Mouse (Mus musculus) midbrain, embryonic 14.5 days (tissue): Measurements from ENCODE around the gene Cul3. TPM values are rescaled to one million over a fixed set of nuclear protein-coding genes. Genes with fewer than 3 reads are reported as not detected.
A peak's percentile ranks its signal among the peaks of the same experiment; 100 is the strongest.

ENCODE experiments used
- ATAC-seq: fragments of 200-750 bp; cut with Nextera tagmentation; 2 replicates; pipeline ENCODE4 v1.8.0; 2017; ENCODE audit warnings: moderate number of reproducible peaks, moderate library complexity; ENCODE audit not compliant: low FRiP score, low TSS enrichment
- DNase-seq: peaks from one replicate; pipeline ENCODE4 v3.0.0-alpha.2; 2015
- H3K27ac ChIP-seq: fragments of 300-500 bp; sonication (generic); replicated peaks from 2 replicates; pipeline ENCODE4 v1.5.1; 2014; ENCODE audit warnings: mild to moderate bottlenecking, low read depth, low read length, moderate library complexity
- H3K27me3 ChIP-seq: fragments of 300-500 bp; sonication (generic); 2 replicates; pipeline ENCODE4 v1.6.1; 2014; ENCODE audit warnings: low read length, control low read depth, mixed read lengths; ENCODE audit not compliant: control insufficient read depth, insufficient read depth
- H3K36me3 ChIP-seq: fragments of 300-500 bp; sonication (generic); 2 replicates; pipeline ENCODE4 v1.6.1; 2014; ENCODE audit warnings: low read length, control low read depth; ENCODE audit not compliant: control insufficient read depth, insufficient read depth
- H3K4me1 ChIP-seq: fragments of 300-500 bp; sonication (generic); 2 replicates; pipeline ENCODE4 v1.6.1; 2014; ENCODE audit warnings: mild to moderate bottlenecking, antibody characterized with exemption, low read length, control low read depth; ENCODE audit not compliant: control insufficient read depth, insufficient read depth
- H3K4me2 ChIP-seq: fragments of 300-500 bp; sonication (generic); 2 replicates; pipeline ENCODE4 v1.6.1; 2014; ENCODE audit warnings: mild to moderate bottlenecking, low read length, moderate library complexity
- H3K4me3 ChIP-seq: fragments of 300-500 bp; sonication (generic); replicated peaks from 2 replicates; pipeline ENCODE4 v1.5.1; 2014; ENCODE audit warnings: low read depth, low read length
- H3K9ac ChIP-seq: fragments of 300-500 bp; sonication (generic); replicated peaks from 2 replicates; pipeline ENCODE4 v1.6.1; 2014; ENCODE audit warnings: mild to moderate bottlenecking, low read length, moderate library complexity
- H3K9me3 ChIP-seq: fragments of 300-500 bp; sonication (generic); 2 replicates; pipeline ENCODE4 v1.6.1; 2016; ENCODE audit warnings: low read length, control low read depth, mixed read lengths; ENCODE audit not compliant: control insufficient read depth
- WGBS: fragments of 180-500 bp; shearing (Covaris S2); extraction: QIAGEN DNeasy Blood & Tissue Kit; methylation state at CpG from one replicate; pipeline ENCODE4 v1.1.7; 2014; 5-methylcytosine and 5-hydroxymethylcytosine counted together
- polyA plus RNA-seq: library from polyadenylated mRNA; unstranded; fragments of >200 nt; fragmentation: Nextera tagmentation; extraction: Ambion mirVana; gene quantifications from 2 replicates; pipeline ENCODE4 v1.2.1, GENCODE M21; 2014

Gene Cul3
- polyA plus RNA-seq: 62.5 and 68.4 TPM in 2 replicates

- ATAC-seq (peak; percentile 98), DNase-seq (peak; percentile 99)
- Histone ChIP-seq H3K4me3 (peak within 1 kb of the TSS; percentile 95), H3K9me3 (no peaks in the 10 kb centered on the region), H3K4me1 (peaks cover 28% of the 10 kb centered on the region), H3K36me3 (no peaks in the 10 kb centered on the region), H3K9ac (peak within 1 kb of the TSS; percentile 98), H3K27ac (peak within 1 kb of the TSS; percentile 99), H3K4me2 (peak within 1 kb of the TSS; percentile 93), H3K27me3 (no peaks in the 10 kb centered on the region)
- 2% methylated on average over 74 of the region's 85 CpGs for WGBS
Measured at GRCm38 (mm10) chr1:80340436-80341376, at the start of gene Cul3. Gene Cul3 (minus strand): TSS chr1:80340480.

- no peak overlapping the region for H3K27ac ChIP-seq
- WGBS: 91% methylated on average over 7 of the region's 7 CpGs
- H3K4me2 ChIP-seq: no peak overlapping the region
- H3K4me1 ChIP-seq: no peaks in the 10 kb centered on the region
- H3K9me3 ChIP-seq: no peaks in the 10 kb centered on the region
- no peak overlapping the region for H3K9ac ChIP-seq
- no peaks in the 10 kb centered on the region for H3K27me3 ChIP-seq
- H3K4me3 ChIP-seq: no peak overlapping the region
- DNase-seq (no peak), ATAC-seq (no peak)
- no peaks in the 10 kb centered on the region for H3K36me3 ChIP-seq
Measured at GRCm38 (mm10) chr1:80389518-80389917, 49.2 kb upstream of the Cul3 start.

DNA sequence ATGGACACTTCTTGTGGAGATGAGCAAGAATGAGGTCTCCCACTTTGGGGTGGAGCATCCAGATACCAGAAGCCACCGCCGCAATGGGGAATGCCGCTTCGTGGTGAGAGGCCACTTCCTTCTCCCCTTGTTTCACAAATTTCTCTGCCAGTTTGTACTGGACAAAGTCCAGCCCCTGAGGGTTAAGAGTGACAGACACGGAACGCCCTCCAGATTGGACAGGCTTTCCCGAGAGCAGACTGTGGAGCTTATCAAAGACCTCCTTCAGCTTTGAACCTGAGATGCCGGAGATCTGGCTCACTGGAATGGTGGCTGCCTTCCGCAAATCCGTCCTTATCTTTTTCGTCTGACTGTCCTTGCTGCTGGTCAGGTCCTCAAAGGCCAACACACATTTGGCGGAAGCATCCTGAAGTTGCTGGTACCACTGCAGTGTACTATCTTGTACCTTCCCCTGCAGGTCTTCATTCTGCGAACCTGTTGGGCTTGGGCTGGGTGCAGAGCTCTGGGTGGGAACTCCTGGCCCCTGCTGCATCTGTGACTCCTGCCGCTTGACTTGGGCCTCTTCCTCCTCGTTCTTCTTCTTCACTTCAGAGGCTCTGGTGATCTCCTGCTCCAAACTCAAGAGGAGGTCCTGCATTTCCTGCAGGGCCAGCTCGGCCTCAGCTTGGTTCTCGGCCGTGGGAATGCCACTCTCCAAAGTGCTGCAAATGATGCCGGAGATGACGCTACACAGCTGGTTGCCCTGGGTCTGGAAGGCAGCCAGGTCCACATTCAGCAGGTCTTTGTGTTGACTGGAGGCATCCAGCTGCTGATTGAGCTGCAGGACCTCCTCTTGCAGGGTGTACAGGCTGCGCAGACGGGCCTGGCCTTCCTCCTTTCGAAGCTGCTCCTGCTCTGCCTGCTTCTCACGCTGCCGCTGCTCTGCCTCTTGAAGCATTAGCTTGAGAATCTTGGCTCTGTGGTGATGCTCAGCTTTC, 43.6 kb upstream of the Cul3 start:
- Histone ChIP-seq H3K4me3 (no peak overlapping the region), H3K36me3 (no peaks in the 10 kb centered on the region), H3K4me1 (no peaks in the 10 kb centered on the region), H3K4me2 (no peak overlapping the region), H3K9ac (no peak overlapping the region), H3K9me3 (no peaks in the 10 kb centered on the region), H3K27ac (no peak overlapping the region), H3K27me3 (no peaks in the 10 kb centered on the region)
- no peak for DNase-seq
- no peak for ATAC-seq
- 92% methylated on average over 25 of the region's 25 CpGs for WGBS

- Histone ChIP-seq H3K36me3 (no peaks in the 10 kb centered on the region), H3K9me3 (no peaks in the 10 kb centered on the region), H3K27me3 (no peaks in the 10 kb centered on the region), H3K4me1 (no peaks in the 10 kb centered on the region), H3K9ac (no peak overlapping the region), H3K4me3 (no peak overlapping the region), H3K27ac (no peak overlapping the region), H3K4me2 (no peak overlapping the region)
- no peak for DNase-seq
- WGBS: 77% methylated on average over 7 of the region's 7 CpGs
- no peak for ATAC-seq
Measured at GRCm38 (mm10) chr1:80382928-80383327, 42.6 kb upstream of the Cul3 start.

GRCm38 (mm10) chr1:80381302-80381701, 41.0 kb upstream of the Cul3 start:
- DNase-seq (no peak), ATAC-seq (no peak)
- Histone ChIP-seq H3K27me3 (no peaks in the 10 kb centered on the region), H3K36me3 (no peaks in the 10 kb centered on the region), H3K9ac (no peak overlapping the region), H3K4me2 (no peak overlapping the region), H3K9me3 (no peaks in the 10 kb centered on the region), H3K4me1 (no peaks in the 10 kb centered on the region), H3K27ac (no peak overlapping the region), H3K4me3 (no peak overlapping the region)
- 24% methylated on average over 4 of the region's 4 CpGs for WGBS

DNA sequence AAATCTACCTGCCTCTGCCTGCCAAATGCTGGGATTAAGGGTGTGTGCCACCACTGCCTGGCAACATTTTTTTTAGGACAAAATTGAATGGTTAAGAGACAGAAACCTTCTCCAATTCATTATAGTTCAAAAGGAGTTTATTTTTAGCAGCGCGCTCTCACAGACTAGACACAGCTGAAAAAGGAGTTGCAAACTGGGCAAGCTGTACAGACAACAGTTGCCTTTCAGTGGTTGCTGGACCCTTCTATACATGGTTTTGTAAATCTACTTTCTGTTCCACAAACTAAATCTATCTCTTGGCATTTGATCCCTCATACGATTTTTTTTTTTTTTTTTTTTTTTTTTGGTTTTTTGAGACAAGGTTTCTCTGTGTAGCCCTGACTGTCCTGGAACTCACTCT, 31.7 kb upstream of the Cul3 start:
- no peaks in the 10 kb centered on the region for H3K36me3 ChIP-seq
- no peak for DNase-seq
- H3K9me3 ChIP-seq: no peaks in the 10 kb centered on the region
- WGBS: 92% methylated on average over 3 of the region's 3 CpGs
- no peak overlapping the region for H3K4me2 ChIP-seq
- H3K27me3 ChIP-seq: no peaks in the 10 kb centered on the region
- no peak overlapping the region for H3K9ac ChIP-seq
- H3K27ac ChIP-seq: no peak overlapping the region
- H3K4me3 ChIP-seq: no peak overlapping the region
- no peaks in the 10 kb centered on the region for H3K4me1 ChIP-seq
- ATAC-seq: no peak

- WGBS: 96% methylated on average over 3 of the region's 3 CpGs
Measured at GRCm38 (mm10) chr1:80371189-80371889, 31.1 kb upstream of the Cul3 start.

DNA sequence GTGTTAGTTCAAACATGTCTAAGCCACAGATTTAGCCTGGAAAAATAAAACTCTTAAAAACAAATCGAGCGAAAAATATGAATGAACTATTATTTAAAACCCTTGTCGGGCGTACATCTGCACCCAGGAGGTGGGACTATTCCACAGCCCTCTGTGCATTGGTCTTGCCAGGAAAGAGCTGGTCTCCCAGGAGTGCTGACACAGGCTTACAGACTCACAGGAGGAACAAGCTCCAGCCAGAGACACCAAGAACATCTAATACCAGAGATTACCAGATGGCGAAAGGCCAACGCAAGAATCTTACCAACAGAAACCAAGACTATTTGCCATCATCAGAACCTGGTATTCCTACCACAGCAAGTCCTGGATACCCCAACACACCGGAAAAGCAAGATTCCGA, 23.2 kb upstream of the Cul3 start:
- DNase-seq: no peak
- no peak for ATAC-seq
- 95% methylated on average over 8 of the region's 8 CpGs for WGBS
- H3K4me3 ChIP-seq: no peak overlapping the region
- no peak overlapping the region for H3K4me2 ChIP-seq
- no peak overlapping the region for H3K9ac ChIP-seq
- no peaks in the 10 kb centered on the region for H3K27me3 ChIP-seq
- H3K9me3 ChIP-seq: no peaks in the 10 kb centered on the region
- no peaks in the 10 kb centered on the region for H3K36me3 ChIP-seq
- no peak overlapping the region for H3K27ac ChIP-seq
- H3K4me1 ChIP-seq: no peaks in the 10 kb centered on the region

More at GRCm38 (mm10) chr1:80371189-80371889, 31.1 kb upstream of the Cul3 start:
- Histone ChIP-seq H3K4me1 (no peaks in the 10 kb centered on the region), H3K27ac (no peak overlapping the region), H3K4me2 (no peak overlapping the region), H3K4me3 (no peak overlapping the region), H3K27me3 (no peaks in the 10 kb centered on the region), H3K9ac (no peak overlapping the region), H3K36me3 (no peaks in the 10 kb centered on the region), H3K9me3 (no peaks in the 10 kb centered on the region)
- ATAC-seq (no peak), DNase-seq (no peak)
